Mouse (Mus musculus) bone marrow, adult 2 months (tissue): ENCODE data around the gene Psmd12.

ENCODE experiments used
- CTCF ChIP-seq: fragments of 200-500 bp; IDR thresholded peaks from 2 replicates; pipeline ENCODE4 v1.5.1; 2011; ENCODE audit warnings: low read length, control low read depth; ENCODE audit not compliant: control insufficient read depth, insufficient read depth
- POLR2A ChIP-seq: fragments of 200-500 bp; IDR thresholded peaks from 2 replicates; pipeline ENCODE4 v1.6.1; 2011; ENCODE audit warnings: low read depth, mild to moderate bottlenecking, control low read depth, low read length, borderline replicate concordance; ENCODE audit not compliant: control insufficient read depth

DNA sequence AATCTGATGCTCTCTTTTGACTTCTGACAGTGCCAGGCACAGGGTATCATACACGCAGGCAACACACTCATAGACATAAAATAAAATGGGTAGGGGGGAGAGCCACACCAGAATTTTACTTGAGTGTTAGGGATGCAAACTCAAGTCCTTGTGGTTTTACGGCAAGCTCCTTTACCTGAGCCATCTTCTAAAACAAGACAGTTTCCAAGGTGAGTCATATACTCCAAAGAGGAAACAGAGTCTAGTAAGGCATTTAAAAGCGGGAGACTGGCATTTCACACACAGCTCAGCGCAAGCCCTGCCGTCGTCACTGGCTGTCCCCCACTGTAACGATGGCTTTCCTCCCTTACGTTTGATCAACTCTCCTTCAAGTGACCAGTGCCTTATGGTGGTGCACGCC is 31.4 kb upstream of the Psmd12 start:
- TF ChIP-seq POLR2A (no peak), CTCF (no peak)
